Mouse (Mus musculus): ENCODE results near the gene Panx1.

GRCm38 (mm10) chr9:15036405-15036804 lies 8.9 kb downstream of the Panx1 start:
- TF ChIP-seq CTCF (IDR thresholded peaks at IDR 0.05; ENCODE audit: extremely low read depth, insufficient read depth, insufficient read length, insufficient replicate concordance) (no peak), POLR2A (IDR thresholded peaks at IDR 0.05; ENCODE audit: low read depth, low read length) (no peak)
